Mouse (Mus musculus): ENCODE data around the gene Ntrk1.

DNA sequence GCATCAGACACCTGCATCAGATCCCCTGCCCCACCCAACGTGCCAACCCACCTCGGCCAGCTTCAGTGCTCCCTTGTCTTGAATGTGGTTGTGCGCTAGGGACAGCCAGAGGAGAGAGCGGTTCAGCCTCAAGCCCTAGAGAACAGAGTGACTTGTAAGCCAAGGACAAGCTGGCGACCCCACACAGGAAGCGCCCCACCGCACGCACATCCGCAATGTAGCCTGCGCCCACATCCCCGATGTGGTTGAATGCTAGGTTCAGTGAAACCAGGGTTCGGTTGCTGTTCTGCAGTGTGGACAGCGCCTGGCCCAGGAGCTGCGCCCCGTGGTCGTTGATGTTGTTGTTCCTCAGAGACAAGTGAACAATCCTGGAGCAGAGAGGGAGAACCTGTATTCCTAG lies 52.2 kb downstream of the Ntrk1 start:
- TF ChIP-seq CTCF (IDR thresholded peaks at IDR 0.05; ENCODE audit: low read depth, low read length) (no peak), POLR2A (IDR thresholded peaks at IDR 0.05; ENCODE audit: extremely low read depth, insufficient read depth, low read length) (no peak)
